Mouse (Mus musculus): Measurements from ENCODE around the gene Maneal.

Maneal gene

DNA sequence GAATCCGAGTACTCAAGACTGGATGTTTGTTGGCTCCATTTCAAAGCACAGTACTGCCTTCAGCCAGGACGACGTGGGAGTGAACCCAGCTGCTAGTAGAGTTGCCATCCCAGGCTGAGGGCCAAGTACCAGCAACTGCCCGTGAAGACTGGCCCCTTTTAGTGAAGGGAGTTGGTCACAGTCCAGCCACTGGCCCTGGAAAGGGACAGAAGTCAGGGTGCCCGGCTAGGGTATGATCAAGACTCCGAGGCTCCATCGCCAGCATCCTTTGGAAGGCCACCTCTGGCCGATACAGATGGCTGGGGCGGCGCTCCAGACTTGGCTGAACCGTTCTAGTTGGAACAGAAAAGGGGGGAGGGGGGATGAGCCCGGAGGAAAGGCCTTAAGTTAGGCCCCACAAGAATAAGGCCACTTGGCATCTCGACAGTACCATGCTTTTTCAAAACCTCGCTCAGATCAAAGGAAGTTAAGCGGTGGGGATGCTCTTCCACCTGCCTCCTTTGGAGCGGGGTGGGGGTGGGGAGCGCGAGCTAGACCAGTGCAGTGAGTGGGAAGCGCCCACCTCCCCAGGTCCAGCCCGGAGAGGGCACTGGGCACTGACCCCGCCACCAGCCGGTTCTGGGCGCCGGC is 12.2 kb downstream of the Maneal start:
- peak; percentile 77 for DNase-seq (ENCODE audit: inconsistent ontology term)

DNA sequence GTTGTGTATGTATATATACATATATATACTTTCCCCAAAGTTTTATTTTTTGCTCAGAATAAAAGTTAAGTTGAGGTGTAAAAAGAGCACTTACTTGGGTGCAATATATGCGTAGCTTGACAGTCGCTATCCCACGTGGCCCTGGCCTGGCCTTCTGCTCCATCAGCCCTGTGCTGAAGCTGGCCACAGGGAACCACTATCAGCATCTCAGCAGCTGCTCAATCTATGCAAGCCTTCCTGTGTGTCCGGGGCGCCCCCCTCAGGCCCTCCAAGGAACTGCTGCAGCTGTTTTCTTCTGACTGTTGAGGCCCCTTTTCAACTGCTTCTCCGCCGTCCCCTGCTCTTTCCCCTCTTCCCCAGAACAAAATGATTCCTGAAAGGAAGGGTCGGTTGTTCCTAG is 14.4 kb downstream of the Maneal start:
- peak; percentile 89 for DNase-seq (ENCODE audit: inconsistent ontology term)

DNA sequence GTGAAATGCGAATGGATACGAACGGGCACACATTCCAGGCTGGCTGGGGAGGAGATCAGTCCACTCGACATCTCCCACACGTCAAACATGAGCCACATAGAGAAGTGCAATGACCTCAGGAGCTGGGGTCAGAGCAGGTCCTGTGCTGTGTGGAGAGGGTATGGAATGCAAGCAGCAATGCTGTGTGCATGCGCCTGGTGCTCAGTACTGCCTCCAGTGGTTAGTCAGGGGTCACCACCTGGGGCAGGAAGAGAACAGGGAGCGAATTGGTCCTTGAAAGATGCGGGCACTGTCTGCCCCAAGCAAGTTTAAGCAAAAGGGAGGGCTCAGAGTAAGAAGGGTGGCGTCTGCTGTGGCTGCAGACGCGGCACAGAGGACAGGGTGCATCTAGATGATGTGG is 18.5 kb downstream of the Maneal start:
- DNase-seq (ENCODE audit: inconsistent ontology term), result peak; percentile 14

GRCm38 (mm10) chr4:124840998-124841397 is 21.0 kb downstream of the Maneal start:
- DNase-seq (ENCODE audit: inconsistent ontology term), result no peak

DNA sequence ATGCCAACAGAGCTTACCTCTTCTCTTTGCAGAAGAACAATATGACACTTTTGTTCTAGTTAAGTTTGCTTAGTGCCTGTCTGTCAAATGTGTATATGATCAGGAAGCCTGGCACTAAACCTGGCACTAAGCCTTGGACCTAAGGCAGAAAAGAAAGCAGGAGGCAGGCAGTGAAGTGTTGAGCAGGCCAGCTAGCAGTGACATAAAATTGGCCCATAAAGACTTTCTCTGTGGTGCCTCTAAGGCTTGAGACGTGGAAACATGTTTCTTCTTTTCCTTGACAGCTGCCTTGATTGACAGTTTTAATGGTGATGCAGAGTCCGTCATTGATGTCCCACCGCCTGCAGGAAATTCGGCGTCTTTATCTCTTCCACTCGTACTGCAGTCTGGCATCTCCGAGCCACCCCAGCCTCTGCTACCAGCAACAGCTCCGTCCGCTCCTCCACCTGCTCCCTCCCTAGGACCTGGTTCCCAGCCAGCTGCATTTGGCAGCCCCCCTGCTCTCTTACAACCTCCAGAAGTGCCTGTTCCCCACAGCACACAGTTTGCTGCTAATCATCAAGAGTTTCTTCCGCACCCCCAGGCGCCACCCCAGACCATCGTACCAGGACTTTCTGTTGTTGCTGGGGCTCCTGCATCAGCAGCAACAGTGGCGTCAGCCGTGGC is 23.8 kb downstream of the Maneal start:
- DNase-seq (ENCODE audit: inconsistent ontology term), result no peak

GRCm38 (mm10) chr4:124832796-124833195 is 29.2 kb downstream of the Maneal start:
- no peak for DNase-seq (ENCODE audit: inconsistent ontology term)

DNA sequence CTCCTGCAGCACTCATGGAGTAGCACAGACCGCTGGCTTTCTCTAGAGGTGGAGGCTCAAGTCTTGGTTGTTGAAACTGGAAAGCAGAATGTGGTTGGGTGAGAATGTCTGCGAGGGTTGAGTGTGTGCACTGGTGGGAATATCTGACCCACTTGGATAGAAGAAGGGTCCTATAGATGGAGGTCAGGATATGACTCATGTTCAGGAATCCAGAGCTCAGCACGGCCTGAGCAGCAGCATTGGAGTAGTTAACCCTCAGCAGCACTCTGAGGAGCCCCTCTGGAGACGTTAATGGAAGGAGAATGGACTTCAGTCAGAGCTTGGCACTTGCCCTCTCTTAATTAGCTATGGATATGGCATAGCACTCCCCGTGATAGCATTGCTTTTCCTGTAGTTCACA is 32.3 kb downstream of the Maneal start:
- peak; percentile 73 for DNase-seq (ENCODE audit: inconsistent ontology term)

DNA sequence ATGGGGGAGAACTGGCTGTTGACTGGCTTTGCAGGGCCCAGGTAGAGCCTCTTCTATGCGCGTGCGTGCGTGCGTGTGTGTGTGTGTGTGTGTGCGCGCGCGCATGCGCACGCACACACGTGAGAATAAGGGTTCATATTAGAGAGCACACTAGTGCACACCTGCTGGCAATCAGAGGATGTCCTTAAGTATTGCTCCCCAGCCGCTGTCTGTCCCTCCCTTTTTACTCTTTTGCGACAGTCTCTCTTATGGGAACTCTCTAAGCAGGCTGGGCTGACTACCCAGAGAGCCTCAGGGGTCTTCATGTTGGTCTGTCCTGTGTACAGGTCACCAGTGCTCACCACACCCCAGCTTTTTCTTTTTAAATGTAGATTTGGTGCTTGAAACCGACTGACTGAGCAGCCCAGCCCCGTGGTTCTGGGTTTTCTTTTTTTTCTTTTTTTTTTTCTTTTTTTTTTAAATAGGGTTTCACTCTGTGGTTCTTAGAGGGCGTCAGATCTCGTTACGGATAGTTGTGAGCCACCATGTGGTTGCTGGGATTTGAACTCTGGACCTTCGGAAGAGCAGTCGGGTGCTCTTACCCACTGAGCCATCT is 36.5 kb downstream of the Maneal start:
- DNase-seq (ENCODE audit: inconsistent ontology term), result no peak

- DNase-seq (ENCODE audit: inconsistent ontology term), result no peak
Observed at GRCm38 (mm10) chr4:124824967-124825366, 37.0 kb downstream of the Maneal start.

DNA sequence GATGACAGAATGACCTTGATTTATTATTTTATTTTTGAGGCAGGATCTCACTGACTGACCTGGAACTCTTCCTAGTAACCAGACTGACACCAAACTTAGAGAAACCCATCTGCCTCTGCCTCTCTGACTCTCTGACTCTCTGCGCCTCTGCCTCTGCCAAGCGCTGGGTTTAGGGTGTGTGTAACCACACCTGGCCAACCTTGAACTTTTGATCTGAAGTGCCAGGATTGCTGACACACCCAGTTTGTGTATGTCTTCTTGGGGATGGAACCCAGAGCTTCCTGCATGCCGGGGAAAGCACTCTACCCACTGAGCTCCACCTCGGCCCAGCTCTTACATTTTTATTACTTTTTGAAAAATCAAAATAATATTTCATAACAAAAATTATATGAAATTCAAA is 43.1 kb downstream of the Maneal start:
- no peak for DNase-seq (ENCODE audit: inconsistent ontology term)

GRCm38 (mm10) chr4:124817803-124818202 is 44.2 kb downstream of the Maneal start:
- peak; percentile 88 for DNase-seq (ENCODE audit: inconsistent ontology term)

DNA sequence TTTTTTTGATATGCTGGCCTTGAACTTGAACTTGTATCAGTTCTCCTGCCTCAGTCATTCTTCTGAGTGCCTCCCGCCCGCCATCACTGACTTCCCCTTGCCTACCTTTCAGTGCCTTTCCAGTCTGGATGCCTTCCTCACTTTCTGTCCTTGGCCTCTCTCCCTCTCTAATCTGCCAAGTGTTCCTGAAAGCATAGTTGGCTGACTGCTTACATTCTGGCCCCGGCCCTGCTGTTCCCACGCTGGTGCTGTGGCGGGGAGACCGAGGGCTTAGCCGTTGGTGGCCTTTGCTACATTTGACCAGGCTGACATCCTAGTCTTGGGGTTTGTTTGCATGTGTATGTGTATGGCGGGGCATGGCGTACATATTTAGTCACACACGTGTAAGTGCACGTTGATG is 46.1 kb downstream of the Maneal start:
- peak; percentile 34 for DNase-seq (ENCODE audit: inconsistent ontology term)

DNA sequence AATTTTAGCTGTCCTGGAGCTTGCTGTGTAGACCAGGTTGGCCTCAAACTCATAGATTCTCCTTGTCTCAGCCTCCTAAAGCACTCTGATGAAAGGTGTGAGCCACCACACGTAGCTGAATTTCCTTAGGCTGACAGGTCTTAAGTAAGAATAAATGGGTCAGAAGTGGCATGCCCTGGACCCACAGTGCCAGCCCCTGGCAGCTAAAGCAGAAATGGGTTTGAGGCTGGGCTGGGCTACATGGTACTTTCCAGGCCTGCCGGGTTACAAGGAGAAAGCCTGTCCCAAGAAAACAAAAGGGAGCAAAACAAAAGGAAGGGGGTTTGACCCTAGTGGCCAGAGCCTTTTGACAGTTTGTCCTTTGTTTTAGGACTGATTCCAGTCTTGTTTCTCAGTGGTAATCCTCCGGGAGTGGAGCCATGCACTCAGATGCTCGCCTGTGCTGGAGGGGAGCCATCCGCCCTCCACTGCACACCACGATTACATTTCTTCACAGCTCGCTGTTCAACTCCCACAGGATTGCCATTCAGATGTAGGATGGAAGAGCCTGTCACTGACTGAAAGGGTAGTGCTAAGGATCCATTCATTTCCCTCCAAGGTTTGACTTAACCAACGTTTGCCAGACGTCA is 50.5 kb downstream of the Maneal start:
- peak; percentile 83 for DNase-seq (ENCODE audit: inconsistent ontology term)

- DNase-seq (ENCODE audit: inconsistent ontology term), result no peak
Observed at GRCm38 (mm10) chr4:124810056-124810455, 51.9 kb downstream of the Maneal start.

- no peak for DNase-seq (ENCODE audit: inconsistent ontology term)
Observed at GRCm38 (mm10) chr4:124809136-124809883, 52.7 kb downstream of the Maneal start.

- no peak for DNase-seq (ENCODE audit: inconsistent ontology term)
Observed at GRCm38 (mm10) chr4:124808511-124808910, 53.5 kb downstream of the Maneal start.

Data from Muller cell, postnatal 12 days (primary cell).